Mouse (Mus musculus): ENCODE data around the gene Rhobtb3.

DNA sequence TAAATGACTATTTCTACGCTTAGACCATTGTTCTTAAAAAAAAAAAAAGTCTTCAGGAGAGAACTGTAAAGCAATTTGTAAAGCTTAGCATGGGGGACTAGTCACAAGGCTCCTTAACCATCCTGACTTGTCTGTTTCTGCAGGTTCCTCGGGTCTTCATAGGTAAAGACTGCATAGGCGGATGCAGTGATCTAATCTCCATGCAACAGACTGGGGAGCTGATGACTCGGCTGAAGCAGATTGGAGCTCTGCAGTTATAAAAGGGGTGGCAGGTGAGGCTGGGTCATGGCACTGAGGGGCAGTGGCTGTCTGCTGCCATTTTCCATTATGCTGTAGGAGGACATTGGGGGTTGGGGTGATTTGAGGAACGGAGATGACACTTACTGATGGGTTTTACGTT is 96.7 kb downstream of the Rhobtb3 start:
- TF ChIP-seq POLR2A (IDR thresholded peaks at IDR 0.05; ENCODE audit: extremely low read depth, insufficient read depth, low read length) (no peak), CTCF (IDR thresholded peaks at IDR 0.05; ENCODE audit: extremely low read depth, insufficient read depth, low read length) (no peak)
